Mouse (Mus musculus) heart, embryonic 14.5 days (tissue): ENCODE measurements around the gene Thumpd3. TPM values are rescaled to one million over a fixed set of nuclear protein-coding genes. Genes with fewer than 3 reads are reported as not detected.

Source experiments
- ATAC-seq: fragments of 200-750 bp; cut with Nextera tagmentation; 2 replicates; pipeline ENCODE4 v1.8.0; 2017; ENCODE audit warnings: low read depth, moderate TSS enrichment; ENCODE audit not compliant: insufficient number of reproducible peaks, insufficient read depth, low FRiP score
- H3K27ac ChIP-seq, 2 experiments: fragments of 200-500 bp in 1 of 2; fragments of 300-500 bp in 1 of 2; sonication (generic) in 1 of 2; replicated peaks in 1 of 2; 2 replicates each; pipeline ENCODE4 v1.5.1; 2012 to 2014; ENCODE audit warnings: low read depth in 2 of 2, low read length in 2 of 2, control low read depth in 1 of 2, mild to moderate bottlenecking in 1 of 2, mixed read lengths in 1 of 2; ENCODE audit not compliant: control insufficient read depth in 1 of 2, insufficient read depth in 1 of 2
- H3K27me3 ChIP-seq: fragments of 300-500 bp; sonication (generic); 2 replicates; pipeline ENCODE4 v1.6.1; 2014; ENCODE audit warnings: mild to moderate bottlenecking, low read length, control low read depth; ENCODE audit not compliant: control insufficient read depth, insufficient read depth
- H3K36me3 ChIP-seq: fragments of 300-500 bp; sonication (generic); 2 replicates; pipeline ENCODE4 v1.6.1; 2014; ENCODE audit warnings: mild to moderate bottlenecking, control low read depth, low read length, mixed read lengths; ENCODE audit not compliant: control insufficient read depth, insufficient read depth
- H3K4me1 ChIP-seq, 2 experiments: fragments of 200-500 bp in 1 of 2; fragments of 300-500 bp in 1 of 2; sonication (generic) in 1 of 2; 2 replicates each; pipeline ENCODE4 v1.6.1; 2012 to 2014; ENCODE audit warnings: low read length in 2 of 2, control low read depth in 1 of 2, mixed read lengths in 1 of 2; ENCODE audit not compliant: control insufficient read depth in 2 of 2, insufficient read depth in 2 of 2
- H3K4me2 ChIP-seq: fragments of 300-500 bp; sonication (generic); 2 replicates; pipeline ENCODE4 v1.6.1; 2014; ENCODE audit warnings: mild to moderate bottlenecking, low read length
- H3K4me3 ChIP-seq, 2 experiments: fragments of 200-500 bp in 1 of 2; fragments of 300-500 bp in 1 of 2; sonication (generic) in 1 of 2; 2 replicates each; pipeline ENCODE4 v1.5.1; 2012 to 2014; ENCODE audit warnings: low read length in 2 of 2, mild to moderate bottlenecking in 2 of 2, control low read depth in 1 of 2, low read depth in 1 of 2, moderate library complexity in 1 of 2; ENCODE audit not compliant: control insufficient read depth in 1 of 2, insufficient read depth in 1 of 2
- H3K9ac ChIP-seq: fragments of 300-500 bp; sonication (generic); 2 replicates; pipeline ENCODE4 v1.6.1; 2014; ENCODE audit warnings: mild to moderate bottlenecking, low read length
- H3K9me3 ChIP-seq: fragments of 300-500 bp; sonication (generic); 2 replicates; pipeline ENCODE4 v1.6.1; 2016; ENCODE audit warnings: low read length, control low read depth; ENCODE audit not compliant: control insufficient read depth
- WGBS: fragments of 180-500 bp; shearing (Covaris S2); extraction: QIAGEN DNeasy Blood & Tissue Kit; methylation state at CpG from one replicate; pipeline ENCODE4 v1.1.7; 2014; 5-methylcytosine and 5-hydroxymethylcytosine counted together
- polyA plus RNA-seq: library from polyadenylated mRNA; unstranded; fragments of >200 nt; fragmentation: Nextera tagmentation; extraction: Ambion mirVana; gene quantifications from 2 replicates; pipeline ENCODE4 v1.2.1, GENCODE M21; 2014

The Thumpd3 gene
- polyA plus RNA-seq, 1 experiment from 2014 or later: 31.1 TPM

DNA sequence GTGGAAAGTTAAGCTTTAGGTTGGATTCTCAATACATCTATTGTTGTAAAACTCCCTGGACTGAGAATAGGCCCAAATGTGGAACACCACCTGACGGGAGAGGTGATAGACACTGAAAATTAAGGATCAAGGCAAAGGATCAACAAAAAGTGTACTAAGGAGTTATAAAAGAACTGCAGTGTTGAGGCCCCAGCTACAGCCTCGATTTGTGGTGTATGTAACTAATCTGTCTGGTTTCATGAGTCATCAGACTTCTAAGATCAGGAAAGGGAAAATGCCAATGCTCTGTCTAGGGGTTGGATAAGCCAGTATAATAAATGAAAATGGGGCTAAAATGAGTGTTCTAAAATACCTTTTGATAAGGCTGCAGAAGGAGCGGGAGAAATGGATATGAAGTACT is 29.2 kb downstream of the Thumpd3 start:
- peak overlapping the region; percentile 66 for H3K4me2 ChIP-seq
- peaks cover 9% of the 10 kb centered on the region for H3K36me3 ChIP-seq
- peak overlapping the region; percentile 68 to 98 for H3K27ac ChIP-seq
- peak overlapping the region; percentile 15 to 96; a peak in 3 of 4 replicates for H3K4me3 ChIP-seq
- H3K4me1 ChIP-seq: peaks cover 2 to 39% of the 10 kb centered on the region in 2 experiments; a peak in 2 of 4 replicates
- 20% methylated on average over 3 of the region's 3 CpGs for WGBS
- H3K9ac ChIP-seq: peak overlapping the region; percentile 100
- no peaks in the 10 kb centered on the region for H3K27me3 ChIP-seq
- no peak for ATAC-seq
- no peaks in the 10 kb centered on the region for H3K9me3 ChIP-seq

DNA sequence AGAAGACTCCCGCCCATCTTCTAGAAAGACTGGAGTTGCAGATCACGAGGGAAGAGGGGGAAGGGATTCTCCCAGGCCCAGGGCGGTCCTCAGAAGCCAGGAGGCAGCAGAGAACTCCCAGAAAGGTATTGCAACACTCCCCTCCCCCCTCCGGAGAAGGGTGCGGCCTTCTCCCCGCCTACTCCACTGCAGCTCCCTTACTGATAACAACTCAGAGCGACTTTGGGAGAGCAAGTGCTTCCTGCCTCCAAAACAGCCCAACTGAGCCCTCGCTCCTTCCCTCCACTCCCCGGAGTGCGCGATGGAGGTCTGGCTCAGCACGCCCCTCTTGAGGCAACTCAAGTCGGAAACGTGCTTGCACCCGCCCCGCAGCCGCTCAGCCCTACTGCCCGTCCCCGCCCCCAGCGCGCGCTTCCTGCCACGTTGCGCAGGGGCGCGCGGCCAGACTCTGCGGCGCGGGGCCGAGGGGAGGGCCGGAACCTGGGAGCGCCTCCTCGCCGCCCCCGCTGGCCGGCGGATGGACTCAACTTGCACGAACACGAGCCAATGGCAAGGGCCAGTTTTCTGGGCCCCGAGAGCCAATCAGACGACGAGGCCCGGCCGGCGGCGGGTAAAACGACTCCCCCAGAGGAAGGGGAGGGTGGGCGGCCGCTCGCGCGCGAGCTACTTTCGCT is 30.1 kb downstream of the Thumpd3 start:
- peak; percentile 90 for ATAC-seq
- Histone ChIP-seq H3K4me1 (peaks cover 2 to 41% of the 10 kb centered on the region in 2 experiments; a peak in 2 of 4 replicates), H3K27me3 (no peaks in the 10 kb centered on the region), H3K9ac (peak overlapping the region; percentile 100), H3K4me3 (peak overlapping the region; percentile 71 to 96), H3K27ac (peak overlapping the region; percentile 98), H3K4me2 (peak overlapping the region; percentile 66), H3K9me3 (no peaks in the 10 kb centered on the region), H3K36me3 (peaks cover 5% of the 10 kb centered on the region; the same call in 1 of the 2 replicates)
- 1% methylated on average over 52 of the region's 55 CpGs for WGBS

DNA sequence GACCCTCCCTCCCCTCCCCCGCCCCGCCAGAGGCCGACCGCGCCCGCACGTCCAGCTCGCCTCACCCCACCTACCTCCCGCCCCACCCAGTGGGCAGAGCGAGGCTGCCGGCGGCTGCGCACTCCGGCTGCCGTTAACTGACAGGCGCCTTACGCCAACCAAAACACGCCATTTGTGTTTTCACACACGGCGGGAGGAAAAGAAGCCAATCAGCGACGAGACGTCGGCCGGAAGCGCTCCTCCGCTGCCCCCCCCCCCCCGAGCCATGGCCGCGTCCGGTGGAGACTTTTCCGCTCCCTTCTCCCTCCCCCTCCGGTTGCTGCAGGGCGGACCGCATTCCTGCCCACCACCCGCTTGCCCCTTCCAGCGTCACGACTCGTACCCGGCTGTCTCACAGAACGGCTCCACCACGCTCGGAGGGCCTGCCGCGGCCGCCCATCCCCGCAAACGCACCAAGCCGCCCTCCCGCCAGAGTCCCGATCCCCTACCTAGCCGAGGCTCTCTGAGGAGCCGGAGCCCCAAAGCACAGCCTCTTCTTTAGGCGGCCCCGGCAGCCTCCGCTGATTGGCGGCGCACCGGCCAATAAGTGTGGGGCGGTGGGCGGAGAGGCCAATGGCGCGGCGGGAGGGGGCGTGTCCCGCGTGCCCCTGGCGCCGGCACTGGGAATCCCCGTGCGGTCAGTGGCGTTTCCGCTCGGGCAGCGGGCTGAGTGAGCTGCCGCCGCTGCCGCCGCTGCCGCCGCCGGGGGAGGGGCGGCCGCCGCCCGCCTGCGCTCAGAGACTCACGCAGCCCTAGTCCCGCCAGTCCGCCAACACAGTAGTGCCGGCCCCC is 30.9 kb downstream of the Thumpd3 start, which contains the start of gene Setd5:
Setd5 (plus strand) TSS at position 680 of the 831 bp plus-strand sequence.
- ATAC-seq: peak; percentile 94
- Histone ChIP-seq H3K9me3 (no peaks in the 10 kb centered on the region), H3K4me1 (peaks cover 2 to 47% of the 10 kb centered on the region in 2 experiments; a peak in 2 of 4 replicates), H3K27me3 (no peaks in the 10 kb centered on the region), H3K27ac (peak within 1 kb of the TSS; percentile 98 to 100), H3K4me3 (peak within 1 kb of the TSS; percentile 86 to 96), H3K4me2 (peak within 1 kb of the TSS; percentile 75), H3K9ac (peak within 1 kb of the TSS; percentile 100), H3K36me3 (0 out of 2 replicates have a peak, but pooled peaks cover 7% of the 10 kb centered on the region)
- under 1% methylated on average over 82 of the region's 91 CpGs for WGBS

DNA sequence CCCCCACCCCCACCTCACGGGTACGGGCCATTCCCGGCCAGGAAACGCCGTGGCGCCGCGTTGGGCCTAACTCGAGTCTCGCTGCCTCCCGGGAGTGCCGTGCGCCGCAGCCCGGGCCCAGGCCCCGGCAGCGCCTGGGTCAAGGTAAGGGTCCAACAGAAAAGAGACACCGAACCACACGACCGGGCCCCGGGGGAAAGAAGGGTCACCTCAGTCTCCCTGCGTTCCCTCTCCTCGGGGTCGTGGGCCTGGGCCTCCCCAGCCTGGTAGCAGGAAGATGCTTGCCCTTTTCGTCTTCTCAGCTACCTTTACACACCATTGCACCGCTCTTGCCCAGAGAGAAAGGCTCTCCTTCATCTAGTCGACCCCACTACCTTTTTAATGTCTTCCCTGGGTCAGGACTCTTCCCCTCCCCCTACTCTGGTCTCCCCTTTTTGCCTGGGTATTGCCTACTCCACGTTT is 31.6 kb downstream of the Thumpd3 start:
- Histone ChIP-seq H3K4me2 (peak overlapping the region; percentile 75), H3K4me3 (peak overlapping the region; percentile 86 to 96), H3K9ac (peak overlapping the region; percentile 100), H3K27me3 (no peaks in the 10 kb centered on the region), H3K9me3 (no peaks in the 10 kb centered on the region), H3K4me1 (peaks cover 3 to 48% of the 10 kb centered on the region in 2 experiments; a peak in 3 of 4 replicates), H3K36me3 (0 out of 2 replicates have a peak, but pooled peaks cover 7% of the 10 kb centered on the region), H3K27ac (peak overlapping the region; percentile 93 to 98)
- no peak for ATAC-seq
- 0% methylated on average over 27 of the region's 28 CpGs for WGBS

DNA sequence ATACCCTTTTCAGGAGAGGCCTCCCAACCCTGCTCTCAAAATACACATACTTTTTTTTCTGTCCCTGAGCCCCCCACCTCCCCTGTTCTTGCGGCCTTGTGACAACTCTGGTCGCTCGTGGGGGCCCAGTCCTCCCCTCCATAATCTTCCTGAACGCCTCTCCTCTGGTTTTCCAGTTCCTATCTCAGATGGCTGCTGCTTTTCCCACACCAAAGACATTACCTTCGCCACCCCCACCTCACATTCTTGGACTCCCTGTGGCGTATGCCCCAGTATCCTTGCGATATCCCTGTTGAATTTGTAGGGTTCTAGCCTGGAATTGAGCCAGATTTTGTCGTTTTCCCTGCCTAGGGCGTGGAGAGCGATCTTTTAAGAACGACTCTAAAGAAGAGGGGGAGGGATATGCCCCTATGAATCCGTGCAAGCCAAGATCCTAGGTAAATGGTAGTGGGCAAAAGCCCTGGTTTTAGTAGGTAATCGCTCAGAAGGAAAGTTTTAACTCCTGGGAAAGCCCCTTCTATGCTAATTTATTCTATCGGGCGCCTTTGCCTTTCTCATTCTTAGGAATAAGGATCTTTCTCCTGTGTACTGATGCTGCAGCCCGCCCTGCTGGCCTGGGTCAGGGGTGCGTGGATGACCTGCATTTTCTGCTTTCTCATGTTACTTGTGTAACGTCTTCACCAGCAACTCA is 32.2 kb downstream of the Thumpd3 start:
- no peaks in the 10 kb centered on the region for H3K27me3 ChIP-seq
- peak overlapping the region; percentile 100 for H3K9ac ChIP-seq
- peaks cover 3 to 50% of the 10 kb centered on the region in 2 experiments; a peak in 3 of 4 replicates for H3K4me1 ChIP-seq
- no peaks in the 10 kb centered on the region for H3K9me3 ChIP-seq
- H3K4me3 ChIP-seq: peak overlapping the region; percentile 86 to 96
- peaks cover 11% of the 10 kb centered on the region; the same call in 1 of the 2 replicates for H3K36me3 ChIP-seq
- peak overlapping the region; percentile 75 for H3K4me2 ChIP-seq
- no peak for ATAC-seq
- 1% methylated on average over 18 of the region's 18 CpGs for WGBS
- peak overlapping the region; percentile 93 to 98 for H3K27ac ChIP-seq

DNA sequence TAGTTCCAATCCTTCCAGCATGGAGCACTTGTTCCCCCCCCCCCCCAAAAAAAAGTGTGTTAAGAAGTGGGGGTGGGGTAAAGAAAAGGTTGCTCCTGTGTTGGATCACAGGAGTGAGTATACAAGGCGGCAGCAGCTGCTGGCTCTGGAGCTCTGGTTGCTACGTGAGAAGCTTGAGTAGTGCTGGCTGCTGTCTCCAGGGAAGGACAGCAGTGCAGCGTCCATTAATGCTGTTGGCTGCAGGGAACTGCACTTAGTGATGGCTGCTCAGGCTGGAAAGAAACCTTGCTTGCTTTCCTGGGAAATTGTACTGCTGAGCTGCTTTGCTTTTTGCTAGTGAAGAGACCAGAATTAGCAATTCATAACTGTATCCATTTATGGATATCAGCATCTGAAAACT is 33.5 kb downstream of the Thumpd3 start:
- peak overlapping the region; percentile 100 for H3K9ac ChIP-seq
- H3K9me3 ChIP-seq: no peaks in the 10 kb centered on the region
- H3K27me3 ChIP-seq: no peaks in the 10 kb centered on the region
- H3K4me1 ChIP-seq: peaks cover 5 to 49% of the 10 kb centered on the region in 2 experiments; a peak in 3 of 4 replicates
- H3K4me3 ChIP-seq: peak overlapping the region; percentile 22 to 96
- WGBS: 2% methylated on average over 3 of the region's 3 CpGs
- H3K36me3 ChIP-seq: peaks cover 12% of the 10 kb centered on the region; the same call in 1 of the 2 replicates
- H3K27ac ChIP-seq: peak overlapping the region; percentile 9 to 41; a peak in 1 of 4 replicates
- peak overlapping the region; percentile 75 for H3K4me2 ChIP-seq
- ATAC-seq: no peak

DNA sequence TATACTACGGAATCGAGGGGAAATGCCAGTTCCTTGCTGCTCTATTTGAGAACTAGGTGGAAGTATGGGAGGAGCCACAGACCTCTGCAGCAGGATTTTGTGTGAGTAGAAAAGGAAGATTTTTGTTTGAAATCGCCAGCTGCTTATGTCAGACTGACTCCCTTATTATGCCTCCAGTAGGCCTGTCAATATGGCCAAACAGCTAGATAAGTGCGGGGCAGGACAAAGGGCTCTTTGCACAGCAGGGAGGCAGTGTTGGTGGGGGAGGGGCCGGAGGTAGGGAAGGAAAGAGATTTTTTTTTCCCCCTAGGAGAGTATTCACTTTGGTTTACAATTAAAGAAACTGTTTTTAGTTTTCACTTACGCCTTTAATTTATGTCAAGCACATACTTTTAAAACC is 36.2 kb downstream of the Thumpd3 start:
- H3K4me3 ChIP-seq: peak overlapping the region in 1 of 2 experiments; percentile 7; a peak in 2 of 4 replicates
- peaks cover 3 to 45% of the 10 kb centered on the region in 2 experiments; a peak in 3 of 4 replicates for H3K4me1 ChIP-seq
- peak overlapping the region; percentile 39 for H3K9ac ChIP-seq
- H3K9me3 ChIP-seq: no peaks in the 10 kb centered on the region
- H3K27ac ChIP-seq: peak overlapping the region in 1 of 2 experiments; percentile 44; a peak in 2 of 4 replicates
- peaks cover 15% of the 10 kb centered on the region; the same call in 1 of the 2 replicates for H3K36me3 ChIP-seq
- no peak for ATAC-seq
- WGBS: 11% methylated on average over 6 of the region's 6 CpGs
- H3K27me3 ChIP-seq: no peaks in the 10 kb centered on the region
- peak overlapping the region; percentile 53 for H3K4me2 ChIP-seq
